Mouse (Mus musculus) left cerebral cortex, adult 9 months (tissue): ENCODE results near the gene Ctdsp1.
A peak's percentile ranks its signal among the peaks of the same experiment; 100 is the strongest.
"Not testable (repeated sequence)": the region's sequence is repeated elsewhere in the genome, so short reads cannot be mapped to it uniquely, and the experiment has no call there.

Experiments
- DNase-seq, 2 experiments: peaks; one replicate each; pipeline ENCODE4 v3.0.0; 2022; ENCODE audit warnings: low spot score in 2 of 2

Gene Ctdsp1

DNA sequence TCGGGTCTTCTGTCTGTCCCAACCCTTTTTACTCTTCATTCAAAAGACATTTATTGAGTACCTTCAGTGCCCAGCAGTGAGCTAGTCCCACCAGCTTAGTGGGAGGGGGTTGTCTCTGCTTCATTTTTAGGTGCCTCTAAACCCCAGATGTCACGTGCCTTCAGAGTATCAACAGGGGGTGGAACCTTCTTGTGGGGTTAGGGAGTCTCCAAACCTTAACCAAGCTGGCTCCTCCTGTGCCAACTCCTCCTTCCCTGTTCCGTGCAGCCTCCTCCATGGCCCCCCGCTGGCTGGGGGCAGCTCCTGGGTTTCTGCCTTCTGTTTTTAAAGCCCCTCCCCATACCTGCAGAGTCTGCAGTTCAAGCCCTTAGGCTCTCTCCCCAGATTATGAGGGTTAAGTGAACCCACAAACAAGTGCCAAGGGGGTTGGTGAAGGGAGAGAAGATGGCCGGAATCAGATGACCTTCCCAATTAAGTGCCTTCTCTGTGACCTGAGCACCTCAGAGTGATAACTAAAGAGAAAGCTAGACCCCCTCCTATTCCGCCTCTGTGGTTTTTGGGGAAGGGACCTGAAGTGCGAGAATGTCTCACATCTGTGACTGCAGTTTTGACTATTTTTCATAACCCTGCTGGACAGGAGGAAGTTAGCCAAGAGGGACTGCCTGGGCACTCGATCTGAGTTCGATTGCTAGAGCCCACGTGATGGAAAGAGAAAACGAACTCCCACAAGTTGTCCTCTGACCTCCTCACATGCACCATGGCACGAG lies 5.3 kb downstream of the Ctdsp1 start:
- not testable (repeated sequence) for DNase-seq

DNA sequence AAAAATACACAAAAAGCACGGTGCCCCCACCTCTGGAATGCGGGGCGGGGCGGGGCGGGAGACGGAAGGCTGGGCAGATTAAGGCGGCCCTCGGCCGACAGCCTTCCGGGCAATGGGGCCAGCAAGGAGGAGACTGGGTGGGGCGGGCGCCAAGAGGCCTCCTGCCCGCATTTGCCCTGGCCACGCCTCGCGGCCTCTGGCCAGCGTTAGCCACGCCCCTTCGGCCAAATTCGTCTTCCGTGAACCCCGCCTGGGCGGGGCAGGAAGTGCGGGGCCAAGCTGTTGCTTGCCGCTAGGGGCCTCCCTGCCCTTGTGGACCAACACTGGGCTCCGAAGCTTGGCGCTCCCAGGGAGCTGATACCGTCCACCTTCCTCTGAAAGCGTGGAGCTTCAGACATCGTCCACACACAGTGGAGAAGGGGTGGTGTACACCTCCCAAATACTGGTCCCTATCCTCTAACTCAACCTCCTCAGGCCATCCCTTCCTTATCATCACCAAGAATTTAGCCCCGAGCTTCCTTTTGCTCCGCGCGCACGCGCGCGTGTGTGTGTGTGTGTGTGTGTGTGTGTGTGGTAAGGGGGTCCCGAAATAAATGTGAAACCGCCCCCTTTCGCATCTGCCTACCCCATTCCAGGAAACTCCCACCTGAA lies 6.1 kb downstream of the Ctdsp1 start:
- DNase-seq = peak; percentile 80 to 94

GRCm38 (mm10) chr1:74397919-74398451 lies 6.7 kb downstream of the Ctdsp1 start:
- DNase-seq = peak; percentile 55 to 70

DNA sequence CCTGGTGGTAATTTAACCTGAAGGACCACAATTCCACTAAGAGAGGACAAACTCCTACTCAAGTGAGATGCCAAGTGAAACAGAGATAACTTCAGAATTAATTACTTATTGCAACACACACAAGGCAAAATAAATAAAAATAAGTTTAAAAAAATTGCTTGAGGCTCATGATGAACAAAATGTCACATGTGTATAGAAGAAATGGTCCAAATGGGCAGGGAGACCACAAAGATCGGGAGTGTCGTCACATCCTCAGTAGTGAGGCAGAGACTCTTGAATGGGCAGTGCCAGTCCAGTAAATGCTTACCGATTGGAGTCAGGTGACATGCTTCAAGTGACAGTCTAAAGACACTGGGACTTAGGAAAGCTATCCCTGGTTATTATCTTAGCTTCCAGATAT lies 9.2 kb downstream of the Ctdsp1 start:
- no peak for DNase-seq

DNA sequence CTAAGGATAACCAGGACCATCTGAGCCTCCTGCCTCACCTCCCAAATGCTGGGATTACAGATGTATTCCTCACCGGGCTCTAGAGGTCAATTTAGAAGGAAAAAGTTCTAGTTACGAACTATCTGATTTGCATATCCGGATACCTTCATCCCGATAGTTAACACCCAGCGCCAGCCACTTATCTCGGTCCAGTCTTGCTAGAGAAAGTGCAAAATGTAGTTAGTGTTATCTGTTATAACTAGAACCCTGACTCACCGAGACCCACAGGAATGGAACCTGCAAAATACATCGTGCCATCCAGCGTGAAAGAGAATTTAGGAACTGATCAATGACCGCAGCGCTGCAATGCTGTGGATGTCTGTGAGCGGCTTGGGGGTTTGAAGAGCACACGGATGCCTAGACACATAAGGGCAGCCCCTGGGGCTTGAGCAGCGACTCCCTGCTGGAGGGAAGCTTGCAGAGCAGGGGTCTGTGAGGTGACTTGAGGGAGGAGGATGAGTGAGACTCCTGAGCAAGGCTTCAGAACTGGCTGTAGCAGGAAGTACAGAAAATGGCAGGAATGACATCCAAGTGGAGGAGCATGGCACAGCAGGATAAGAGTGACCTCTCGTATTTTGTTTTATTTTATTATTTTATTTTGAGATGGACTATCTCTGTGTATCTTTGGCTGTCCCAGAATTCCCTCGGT lies 9.8 kb downstream of the Ctdsp1 start:
- no peak for DNase-seq

DNA sequence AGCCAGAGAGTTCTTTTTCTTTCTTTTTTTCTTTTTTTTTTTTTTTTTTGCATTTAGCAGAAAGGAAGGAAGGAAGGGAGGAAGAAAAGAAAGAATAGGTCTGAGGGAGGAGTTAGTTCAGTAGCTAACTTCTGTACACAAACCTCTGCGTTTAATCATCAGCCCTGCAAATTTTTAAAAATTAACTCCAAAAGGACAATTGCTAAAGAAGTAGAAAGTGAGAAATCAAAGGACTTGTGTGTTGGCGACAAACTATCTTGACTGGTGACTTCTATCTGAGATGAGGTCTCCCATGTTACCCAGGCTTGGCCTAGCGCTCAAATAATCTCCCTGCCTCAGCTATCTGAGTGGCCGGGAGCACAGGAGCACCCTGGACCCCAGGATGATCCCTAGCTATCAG lies 12.9 kb downstream of the Ctdsp1 start:
- no peak for DNase-seq

GRCm38 (mm10) chr1:74408589-74409504 lies 17.5 kb downstream of the Ctdsp1 start, which contains the start of gene Vil1:
TSS of gene Vil1 (plus strand) at chr1:74409376.
- no peak for DNase-seq

DNA sequence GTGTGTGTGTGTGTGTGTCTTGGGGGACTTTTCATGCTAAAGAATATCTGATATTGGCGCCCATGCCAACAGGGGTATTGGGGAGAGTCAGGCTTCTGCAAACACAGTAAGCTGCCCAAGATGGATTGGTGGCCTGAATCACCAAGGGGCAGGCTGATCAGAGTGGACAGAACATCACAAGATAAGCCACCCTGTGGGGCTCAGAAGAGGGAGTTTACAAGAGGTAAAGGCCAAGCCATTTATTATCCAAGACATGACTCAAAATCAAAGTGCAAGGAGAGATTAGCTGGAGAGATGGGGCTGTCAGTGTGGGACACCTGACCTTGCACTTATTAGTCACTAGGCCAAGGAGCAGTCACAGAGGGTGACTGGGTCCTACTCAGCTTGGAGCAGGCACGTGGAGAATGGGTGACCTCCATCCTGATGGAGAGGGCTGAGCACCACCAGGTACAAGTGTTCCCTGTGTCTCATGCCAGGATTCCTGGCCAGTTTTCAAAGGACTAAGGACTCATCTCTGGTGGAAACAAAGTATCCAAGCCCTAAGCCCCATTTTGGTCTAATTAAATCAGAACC lies 20.5 kb downstream of the Ctdsp1 start:
- DNase-seq = no peak

GRCm38 (mm10) chr1:74412711-74413110 lies 21.4 kb downstream of the Ctdsp1 start:
- DNase-seq = no peak

DNA sequence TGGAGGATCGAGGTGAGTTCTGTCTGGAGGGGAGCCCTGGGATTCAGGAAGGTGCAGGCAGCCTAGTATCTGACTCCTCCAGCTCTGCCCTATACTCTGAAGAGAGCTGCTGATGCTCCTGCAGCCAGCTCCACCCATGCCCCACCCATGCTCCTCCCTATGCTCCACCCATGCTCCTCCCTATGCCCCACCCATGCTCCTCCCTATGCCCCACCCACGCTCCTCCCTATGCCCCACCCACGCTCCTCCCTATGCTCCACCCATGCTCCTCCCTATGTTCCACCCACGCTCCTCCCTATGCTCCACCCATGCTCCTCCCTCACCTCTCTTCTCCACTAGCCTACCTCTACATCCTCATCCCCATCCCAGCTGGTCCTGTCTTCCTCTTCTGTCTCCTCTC lies 23.8 kb downstream of the Ctdsp1 start:
- no peak for DNase-seq

GRCm38 (mm10) chr1:74418747-74419439 lies 27.6 kb downstream of the Ctdsp1 start:
- DNase-seq = no peak

- no peak for DNase-seq
These were observed 28.1 kb downstream of the Ctdsp1 start for GRCm38 (mm10) chr1:74419440-74419794.

- no peak for DNase-seq
These were observed 31.8 kb downstream of the Ctdsp1 start for GRCm38 (mm10) chr1:74423147-74423546.

DNA sequence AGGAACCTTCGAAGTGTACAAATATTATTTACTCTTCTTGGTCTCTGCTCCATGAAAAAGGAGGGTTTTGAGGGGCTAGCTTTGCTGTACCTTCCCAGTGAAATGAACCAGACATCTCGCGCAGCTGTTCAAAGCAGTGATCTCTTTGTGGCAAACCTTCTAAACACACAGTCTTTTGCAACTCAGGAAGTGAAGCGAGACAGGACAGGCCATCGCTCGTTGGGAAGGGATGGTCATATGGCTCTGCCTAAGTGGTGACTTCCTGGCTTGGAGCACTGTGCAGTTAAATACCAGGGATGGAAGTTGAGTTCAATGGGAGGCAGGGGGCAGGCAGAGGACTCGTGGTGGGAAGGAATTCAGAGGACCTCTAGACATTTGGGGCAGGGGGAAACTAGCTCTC lies 34.5 kb downstream of the Ctdsp1 start:
- no peak for DNase-seq

GRCm38 (mm10) chr1:74433220-74433619 lies 41.9 kb downstream of the Ctdsp1 start:
- no peak for DNase-seq

GRCm38 (mm10) chr1:74434596-74434995 lies 43.3 kb downstream of the Ctdsp1 start:
- no peak for DNase-seq

DNA sequence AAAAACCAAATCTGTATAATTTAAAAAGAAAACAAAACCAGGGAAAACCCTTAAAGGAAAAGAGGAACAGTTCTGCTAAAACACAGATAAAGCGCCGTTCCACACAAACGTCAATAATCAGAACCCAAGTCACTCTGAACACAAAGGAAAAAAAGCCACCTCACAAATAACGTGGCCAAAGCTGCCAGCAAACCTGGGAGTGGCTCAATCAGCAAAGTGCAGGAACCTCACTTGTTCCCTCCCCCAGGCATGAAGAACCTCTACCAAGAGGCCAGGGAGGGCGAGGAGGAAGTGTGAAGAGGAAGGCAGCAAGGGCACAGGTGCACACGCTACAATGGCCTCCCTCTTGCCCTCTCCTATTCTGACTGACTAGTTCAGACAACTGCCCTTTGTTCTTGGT lies 44.3 kb downstream of the Ctdsp1 start:
- DNase-seq = no peak

DNA sequence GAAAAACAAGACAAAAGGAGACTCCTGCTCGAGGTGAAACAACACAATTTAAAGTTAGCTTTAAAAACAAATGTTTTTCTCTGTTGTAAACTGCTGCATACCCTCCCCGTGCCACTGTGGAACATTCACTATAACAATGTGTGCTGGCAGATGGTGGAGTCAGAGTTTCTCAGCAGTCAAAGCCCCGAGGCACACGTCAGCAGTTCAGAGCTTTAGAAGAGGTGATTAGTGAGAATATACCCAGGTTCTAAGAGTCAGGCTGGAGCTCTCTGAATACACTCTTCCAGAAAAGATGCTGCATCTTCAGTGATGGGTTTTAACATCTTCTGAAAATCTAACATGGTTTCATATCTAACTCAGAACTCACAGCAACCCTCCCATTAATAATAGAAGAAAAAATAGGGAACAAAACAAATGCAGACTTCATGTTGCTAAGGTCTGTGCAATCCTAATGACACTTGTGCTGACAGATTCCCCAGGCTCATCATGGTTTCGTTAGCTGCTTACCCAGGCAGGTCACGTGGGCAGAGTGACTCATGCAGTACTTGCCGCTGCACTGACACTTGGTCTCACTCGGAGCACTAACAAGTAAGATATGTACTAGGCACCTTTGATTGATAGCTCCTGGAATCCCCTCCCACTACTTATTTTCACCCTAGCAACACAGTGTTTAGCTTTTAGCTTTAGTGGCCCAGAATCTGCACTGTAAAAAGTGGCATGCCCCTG lies 46.6 kb downstream of the Ctdsp1 start:
- peak; percentile 47 for DNase-seq

DNA sequence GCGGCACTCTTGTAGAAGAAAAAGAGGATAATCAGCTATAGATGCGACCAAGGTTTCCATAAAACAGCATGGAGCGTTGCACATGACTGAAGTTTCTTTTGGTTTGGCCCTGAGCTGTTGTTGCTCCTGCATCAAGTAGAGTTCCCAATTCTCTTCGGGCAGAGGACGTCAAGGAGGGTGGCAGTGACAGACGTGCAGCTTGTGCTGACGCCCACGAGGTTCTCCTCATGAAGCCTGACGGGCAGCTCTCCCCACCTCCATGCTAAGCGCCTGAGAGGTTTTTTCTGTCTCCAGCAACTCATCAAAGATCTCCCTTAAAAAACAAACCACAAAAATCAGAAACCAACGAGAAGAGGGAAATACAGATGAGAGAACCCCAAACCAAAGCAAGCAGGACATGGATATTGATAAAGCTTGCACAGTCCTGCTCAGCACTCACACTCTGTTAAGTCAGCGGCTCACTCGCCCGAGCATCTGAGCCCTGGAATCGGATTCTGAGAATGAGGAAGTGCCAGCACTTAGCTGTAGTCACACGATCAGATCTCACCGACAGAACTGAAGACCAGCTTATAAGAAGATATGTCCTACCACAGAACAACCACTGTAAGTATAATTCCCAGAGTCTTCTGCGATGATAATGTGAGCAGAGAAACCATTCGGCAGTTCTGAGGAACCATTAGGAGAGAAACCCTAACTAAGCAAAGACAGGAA lies 48.0 kb downstream of the Ctdsp1 start:
- no peak for DNase-seq
